Mouse (Mus musculus): ENCODE measurements at regions not wholly inside any gene's neighbourhood (a gene's known extent, or its start where the extent isn't known, plus 50 kb on each side); places are given as distances from the start of the nearest gene placed in this dataset.

- no peak overlapping the region for H3K4me2 ChIP-seq (replicated peaks)
- H3K27ac ChIP-seq, result no peak overlapping the region
- no peaks in the 10 kb centered on the region for H3K36me3 ChIP-seq (replicated peaks; ENCODE audit: control insufficient read depth, insufficient read depth)
- H3K9me3 ChIP-seq (ENCODE audit: control insufficient read depth, low read length), result no peaks in the 10 kb centered on the region
- no peaks in the 10 kb centered on the region for H3K27me3 ChIP-seq (ENCODE audit: control insufficient read depth, insufficient read depth, low read length)
- DNase-seq (ENCODE audit: low spot score) (no peak), ATAC-seq (ENCODE audit: low FRiP score) (no peak)
- WGBS, result 86% methylated on average over 4 of the region's 4 CpGs
- no peak overlapping the region for H3K4me3 ChIP-seq (replicated peaks; ENCODE audit: low read length)
- no peak overlapping the region for H3K9ac ChIP-seq
- H3K4me1 ChIP-seq (replicated peaks; ENCODE audit: control insufficient read depth, insufficient read depth, low read length), result no peaks in the 10 kb centered on the region
Measured at GRCm38 (mm10) chr4:7534301-7534700, 704.5 kb downstream of the Car8 start.

- Histone ChIP-seq H3K27ac (no peak overlapping the region), H3K36me3 (replicated peaks; ENCODE audit: control insufficient read depth, insufficient read depth) (no peaks in the 10 kb centered on the region), H3K27me3 (ENCODE audit: control insufficient read depth, insufficient read depth, low read length) (no peaks in the 10 kb centered on the region), H3K9ac (no peak overlapping the region), H3K9me3 (ENCODE audit: control insufficient read depth, low read length) (no peaks in the 10 kb centered on the region), H3K4me1 (replicated peaks; ENCODE audit: control insufficient read depth, insufficient read depth, low read length) (no peaks in the 10 kb centered on the region), H3K4me3 (replicated peaks; ENCODE audit: low read length) (no peak overlapping the region), H3K4me2 (replicated peaks) (no peak overlapping the region)
- DNase-seq (ENCODE audit: low spot score) (peak; percentile 18), ATAC-seq (ENCODE audit: low FRiP score) (no peak)
- 83% methylated on average over 2 of the region's 2 CpGs for WGBS
Measured at GRCm38 (mm10) chr4:7527718-7528117, 711.1 kb downstream of the Car8 start.

DNA sequence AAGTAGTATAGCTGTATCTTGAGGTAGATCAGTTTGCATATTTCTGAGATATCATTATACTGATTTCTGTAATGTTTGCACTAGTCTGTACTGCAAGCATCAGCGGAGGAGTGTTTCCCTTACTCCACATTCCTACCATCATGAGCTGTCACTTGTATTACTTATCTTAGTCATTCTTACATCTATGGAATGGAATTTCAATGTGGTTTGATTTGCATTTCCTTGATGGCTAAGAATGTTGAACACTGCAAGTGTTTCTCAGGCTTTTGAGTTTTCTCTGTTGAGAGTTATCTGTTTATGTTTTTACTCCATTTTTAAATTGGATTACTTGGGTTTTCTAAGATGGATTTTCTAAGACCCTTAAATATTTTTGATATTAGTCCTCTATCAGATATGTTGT is 725.8 kb downstream of the Car8 start:
- 85% methylated on average over 1 of the region's 1 CpGs for WGBS
- H3K27ac ChIP-seq, result no peak overlapping the region
- H3K9me3 ChIP-seq (ENCODE audit: control insufficient read depth, low read length), result no peaks in the 10 kb centered on the region
- no peak for ATAC-seq (ENCODE audit: low FRiP score)
- no peak for DNase-seq (ENCODE audit: low spot score)
- no peaks in the 10 kb centered on the region for H3K4me1 ChIP-seq (replicated peaks; ENCODE audit: control insufficient read depth, insufficient read depth, low read length)
- H3K4me3 ChIP-seq (replicated peaks; ENCODE audit: low read length), result no peak overlapping the region
- no peaks in the 10 kb centered on the region for H3K27me3 ChIP-seq (ENCODE audit: control insufficient read depth, insufficient read depth, low read length)
- no peaks in the 10 kb centered on the region for H3K36me3 ChIP-seq (replicated peaks; ENCODE audit: control insufficient read depth, insufficient read depth)
- H3K9ac ChIP-seq, result no peak overlapping the region
- H3K4me2 ChIP-seq (replicated peaks), result no peak overlapping the region

- DNase-seq (ENCODE audit: low spot score), result no peak
- Histone ChIP-seq H3K27ac (no peak overlapping the region), H3K9me3 (ENCODE audit: control insufficient read depth, low read length) (no peaks in the 10 kb centered on the region), H3K27me3 (ENCODE audit: control insufficient read depth, insufficient read depth, low read length) (no peaks in the 10 kb centered on the region), H3K9ac (no peak overlapping the region), H3K4me1 (replicated peaks; ENCODE audit: control insufficient read depth, insufficient read depth, low read length) (no peaks in the 10 kb centered on the region), H3K4me2 (replicated peaks) (no peak overlapping the region), H3K4me3 (replicated peaks; ENCODE audit: low read length) (no peak overlapping the region), H3K36me3 (replicated peaks; ENCODE audit: control insufficient read depth, insufficient read depth) (no peaks in the 10 kb centered on the region)
- no peak for ATAC-seq (ENCODE audit: low FRiP score)
Measured at GRCm38 (mm10) chr4:7485552-7485951, 753.3 kb downstream of the Car8 start.

DNA sequence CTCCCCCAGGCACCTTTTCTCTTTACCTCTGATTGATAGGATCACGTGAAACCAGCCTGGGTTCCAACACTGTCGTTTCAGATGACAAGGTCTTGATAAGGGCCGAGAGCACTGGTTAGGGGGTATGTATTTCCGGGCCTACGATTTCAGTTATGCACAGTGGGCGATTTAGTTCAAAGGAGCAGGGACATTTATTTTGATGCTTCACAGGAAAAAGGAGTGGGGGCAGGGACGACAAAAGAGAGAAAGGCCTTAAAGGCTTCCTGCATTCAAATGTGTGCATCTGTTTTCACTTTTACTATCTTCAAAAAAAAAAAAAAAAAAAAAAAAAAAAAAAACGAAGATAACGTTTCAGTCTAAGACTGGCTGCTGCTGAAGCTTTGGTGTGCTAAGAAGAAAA is 783.7 kb downstream of the Car8 start:
- 0 out of 2 replicates have a peak overlapping the region, but pooled peaks have one; percentile 16 for H3K27ac ChIP-seq
- WGBS, result 9% methylated on average over 8 of the region's 9 CpGs
- no peak for ATAC-seq (ENCODE audit: low FRiP score)

DNA sequence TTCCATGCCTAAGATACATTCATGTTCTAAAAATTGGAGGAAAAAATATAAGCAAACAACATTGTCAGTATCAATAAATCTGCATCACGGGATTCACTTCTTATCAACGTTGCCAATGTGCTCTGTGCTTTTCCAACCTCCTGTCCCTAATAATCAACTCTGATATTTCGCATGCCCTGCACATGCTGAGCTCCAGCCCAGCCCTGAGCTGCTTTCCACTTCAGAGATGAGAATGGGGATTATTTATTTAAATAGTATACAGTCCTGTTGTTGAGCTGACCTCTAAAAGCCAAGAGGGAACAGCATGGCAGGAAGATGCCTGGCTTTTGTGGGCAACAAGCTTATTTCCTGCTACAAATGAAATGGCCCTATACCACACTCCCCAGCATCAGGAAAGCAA is 786.2 kb downstream of the Car8 start:
- H3K27me3 ChIP-seq (ENCODE audit: control insufficient read depth, insufficient read depth, low read length), result no peaks in the 10 kb centered on the region
- no peak overlapping the region for H3K4me3 ChIP-seq (replicated peaks; ENCODE audit: low read length)
- DNase-seq (ENCODE audit: low spot score), result no peak
- H3K9ac ChIP-seq, result no peak overlapping the region
- ATAC-seq (ENCODE audit: low FRiP score), result no peak
- WGBS, result 71% methylated on average over 3 of the region's 3 CpGs
- no peaks in the 10 kb centered on the region for H3K36me3 ChIP-seq (replicated peaks; ENCODE audit: control insufficient read depth, insufficient read depth)
- peaks cover 8% of the 10 kb centered on the region; the same call in 1 of the 2 replicates for H3K4me1 ChIP-seq (replicated peaks; ENCODE audit: control insufficient read depth, insufficient read depth, low read length)
- H3K9me3 ChIP-seq (ENCODE audit: control insufficient read depth, low read length), result no peaks in the 10 kb centered on the region
- H3K4me2 ChIP-seq (replicated peaks), result no peak overlapping the region
- H3K27ac ChIP-seq, result no peak overlapping the region

More for the DNA sequence above, 783.7 kb downstream of the Car8 start:
- Histone ChIP-seq H3K36me3 (replicated peaks; ENCODE audit: control insufficient read depth, insufficient read depth) (no peaks in the 10 kb centered on the region), H3K27me3 (ENCODE audit: control insufficient read depth, insufficient read depth, low read length) (no peaks in the 10 kb centered on the region), H3K4me3 (replicated peaks; ENCODE audit: low read length) (no peak overlapping the region), H3K9me3 (ENCODE audit: control insufficient read depth, low read length) (no peaks in the 10 kb centered on the region), H3K4me2 (replicated peaks) (no peak overlapping the region), H3K4me1 (replicated peaks; ENCODE audit: control insufficient read depth, insufficient read depth, low read length) (peaks cover 8% of the 10 kb centered on the region; the same call in 1 of the 2 replicates), H3K9ac (no peak overlapping the region)
- no peak for DNase-seq (ENCODE audit: low spot score)

DNA sequence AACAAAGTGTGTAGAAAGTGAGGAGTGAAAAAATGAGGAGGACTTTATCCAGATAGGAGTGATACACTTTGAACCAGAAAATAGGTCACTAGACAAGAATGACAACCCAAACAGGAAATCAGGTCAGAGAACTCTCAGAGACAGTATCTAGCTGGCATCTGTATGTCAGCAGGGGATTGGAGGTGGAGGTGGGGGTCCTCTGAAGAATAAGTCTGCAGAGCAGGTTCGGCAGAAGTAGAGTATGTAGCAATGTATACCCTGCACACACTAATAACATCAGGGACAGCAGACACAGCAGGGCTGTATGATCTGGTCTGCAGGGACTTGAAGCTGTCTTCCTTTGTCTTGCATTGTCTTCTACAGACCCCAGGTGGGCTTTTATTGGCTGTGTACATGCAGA is 787.9 kb downstream of the Car8 start:
- H3K4me1 ChIP-seq (replicated peaks; ENCODE audit: control insufficient read depth, insufficient read depth, low read length), result peaks cover 8% of the 10 kb centered on the region; the same call in 1 of the 2 replicates
- DNase-seq (ENCODE audit: low spot score) (no peak), ATAC-seq (ENCODE audit: low FRiP score) (no peak)
- no peaks in the 10 kb centered on the region for H3K9me3 ChIP-seq (ENCODE audit: control insufficient read depth, low read length)
- H3K36me3 ChIP-seq (replicated peaks; ENCODE audit: control insufficient read depth, insufficient read depth), result no peaks in the 10 kb centered on the region
- H3K4me2 ChIP-seq (replicated peaks), result no peak overlapping the region
- no peaks in the 10 kb centered on the region for H3K27me3 ChIP-seq (ENCODE audit: control insufficient read depth, insufficient read depth, low read length)
- no peak overlapping the region for H3K4me3 ChIP-seq (replicated peaks; ENCODE audit: low read length)
- no peak overlapping the region for H3K9ac ChIP-seq
- WGBS, result 53% methylated on average over 1 of the region's 1 CpGs
- no peak overlapping the region for H3K27ac ChIP-seq

- WGBS, result 95% methylated on average over 3 of the region's 3 CpGs
- no peak for DNase-seq (ENCODE audit: low spot score)
Measured at GRCm38 (mm10) chr4:7429308-7429707, 809.5 kb downstream of the Car8 start.

DNA sequence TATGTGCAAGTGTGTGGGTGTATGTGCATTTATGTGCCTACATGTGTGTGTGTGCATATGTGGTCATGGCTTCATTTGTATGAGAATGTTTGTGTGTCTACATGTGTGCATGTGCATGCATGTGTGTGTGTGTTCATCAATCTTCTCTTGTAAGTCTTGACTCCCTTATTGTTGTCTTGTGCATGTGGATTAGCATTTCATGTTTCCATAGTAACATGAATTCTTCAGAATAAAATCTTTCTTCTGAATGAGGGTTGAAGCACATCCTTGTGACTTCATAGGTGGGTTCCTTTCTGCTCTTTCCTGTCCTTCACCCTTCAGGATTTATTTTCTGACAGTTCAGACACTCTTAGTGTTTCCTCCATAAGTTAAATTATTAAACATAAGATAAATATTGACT is 814.8 kb downstream of the Car8 start:
- H3K4me1 ChIP-seq (replicated peaks; ENCODE audit: control insufficient read depth, insufficient read depth, low read length), result no peaks in the 10 kb centered on the region
- no peak overlapping the region for H3K27ac ChIP-seq
- ATAC-seq (ENCODE audit: low FRiP score) (no peak), DNase-seq (ENCODE audit: low spot score) (no peak)
- no peak overlapping the region for H3K9ac ChIP-seq
- H3K36me3 ChIP-seq (replicated peaks; ENCODE audit: control insufficient read depth, insufficient read depth), result no peaks in the 10 kb centered on the region
- H3K4me2 ChIP-seq (replicated peaks), result no peak overlapping the region
- H3K9me3 ChIP-seq (ENCODE audit: control insufficient read depth, low read length), result no peaks in the 10 kb centered on the region
- H3K4me3 ChIP-seq (replicated peaks; ENCODE audit: low read length), result no peak overlapping the region
- no peaks in the 10 kb centered on the region for H3K27me3 ChIP-seq (ENCODE audit: control insufficient read depth, insufficient read depth, low read length)

More at GRCm38 (mm10) chr4:7429308-7429707, 809.5 kb downstream of the Car8 start:
- no peak for ATAC-seq (ENCODE audit: low FRiP score)
- H3K4me1 ChIP-seq (replicated peaks; ENCODE audit: control insufficient read depth, insufficient read depth, low read length), result no peaks in the 10 kb centered on the region
- H3K9ac ChIP-seq, result no peak overlapping the region
- no peak overlapping the region for H3K4me3 ChIP-seq (replicated peaks; ENCODE audit: low read length)
- no peak overlapping the region for H3K4me2 ChIP-seq (replicated peaks)
- H3K27ac ChIP-seq, result no peak overlapping the region
- no peaks in the 10 kb centered on the region for H3K9me3 ChIP-seq (ENCODE audit: control insufficient read depth, low read length)
- H3K27me3 ChIP-seq (ENCODE audit: control insufficient read depth, insufficient read depth, low read length), result no peaks in the 10 kb centered on the region
- no peaks in the 10 kb centered on the region for H3K36me3 ChIP-seq (replicated peaks; ENCODE audit: control insufficient read depth, insufficient read depth)

DNA sequence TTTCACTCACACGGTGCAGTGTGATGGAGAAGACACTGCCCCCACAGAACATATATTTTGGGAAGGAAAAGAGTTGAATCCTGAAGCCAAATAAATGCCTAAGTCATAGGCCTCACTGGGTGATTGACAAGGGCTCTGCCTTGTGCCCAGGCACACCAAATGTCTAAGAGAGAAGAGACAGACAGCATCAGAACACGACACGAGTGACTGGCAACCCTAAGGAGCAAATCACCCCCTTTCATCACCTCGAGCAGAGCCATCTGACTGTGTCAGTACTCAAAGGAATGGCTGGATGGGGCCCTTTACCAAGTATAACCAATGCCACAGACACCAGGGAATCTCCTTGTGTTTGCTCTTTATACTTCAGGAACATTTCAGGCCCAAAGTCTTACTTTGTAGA is 815.6 kb downstream of the Car8 start:
- H3K36me3 ChIP-seq (replicated peaks; ENCODE audit: control insufficient read depth, insufficient read depth), result no peaks in the 10 kb centered on the region
- 74% methylated on average over 4 of the region's 4 CpGs for WGBS
- DNase-seq (ENCODE audit: low spot score) (no peak), ATAC-seq (ENCODE audit: low FRiP score) (no peak)
- no peaks in the 10 kb centered on the region for H3K27me3 ChIP-seq (ENCODE audit: control insufficient read depth, insufficient read depth, low read length)
- no peak overlapping the region for H3K4me3 ChIP-seq (replicated peaks; ENCODE audit: low read length)
- no peak overlapping the region for H3K9ac ChIP-seq
- no peaks in the 10 kb centered on the region for H3K9me3 ChIP-seq (ENCODE audit: control insufficient read depth, low read length)
- no peak overlapping the region for H3K27ac ChIP-seq
- no peak overlapping the region for H3K4me2 ChIP-seq (replicated peaks)
- H3K4me1 ChIP-seq (replicated peaks; ENCODE audit: control insufficient read depth, insufficient read depth, low read length), result no peaks in the 10 kb centered on the region
